Mouse (Mus musculus) effector memory CD4-positive, alpha-beta T cell, adult 5 months (primary cell): ENCODE data around the gene Rnf44. TPM values are rescaled to one million over a fixed set of nuclear protein-coding genes. Genes with fewer than 3 reads are reported as not detected.

Experiments used
- polyA plus RNA-seq: library from polyadenylated mRNA; unstranded; fragments of 100-300 nt; shearing (Covaris generic); gene quantifications from one replicate; pipeline ENCODE4 v1.2.1, GENCODE M21; 2017

Rnf44 gene
- 101 TPM for polyA plus RNA-seq

DNA sequence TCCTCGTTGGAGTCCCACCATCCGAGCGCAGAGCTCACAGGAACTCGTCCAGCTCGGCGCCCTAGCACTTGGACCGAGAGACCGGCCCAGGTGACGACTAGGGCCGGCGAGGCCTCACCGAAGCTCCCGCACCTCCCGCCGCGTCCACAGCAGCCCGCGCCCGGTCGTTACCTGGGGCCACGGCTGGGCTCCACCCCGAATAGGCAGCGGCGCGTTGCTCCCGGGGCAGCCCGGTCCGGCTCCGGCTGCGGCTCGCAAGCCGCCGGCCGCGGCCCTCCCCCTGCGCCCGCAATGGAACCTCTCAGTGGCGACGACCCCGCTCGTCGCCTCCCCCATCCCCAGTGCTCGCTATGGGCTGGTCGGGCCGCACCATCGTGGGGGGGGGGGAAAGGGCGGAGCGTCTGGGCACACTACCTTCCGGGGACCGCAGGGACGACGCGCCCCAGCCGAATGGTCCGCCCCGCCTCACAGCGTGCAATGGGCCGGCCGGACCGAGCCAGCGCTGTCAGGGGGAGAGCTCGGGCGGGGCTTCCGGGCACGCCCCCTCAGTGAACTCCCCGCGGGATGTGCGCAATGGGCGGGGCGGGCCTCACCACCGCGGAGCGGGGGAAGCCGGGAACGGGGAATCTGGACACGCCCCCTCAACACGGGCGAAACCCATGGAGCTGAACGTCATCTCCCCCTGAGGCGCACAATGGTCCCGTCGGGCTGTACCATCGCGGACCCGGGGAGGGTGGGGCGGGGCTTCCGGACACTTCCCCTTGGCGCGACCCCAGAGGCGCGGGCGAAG lies at the start of gene Rnf44:
Rnf44 (minus strand) TSS at position 350 of the 790 bp plus-strand sequence.

DNA sequence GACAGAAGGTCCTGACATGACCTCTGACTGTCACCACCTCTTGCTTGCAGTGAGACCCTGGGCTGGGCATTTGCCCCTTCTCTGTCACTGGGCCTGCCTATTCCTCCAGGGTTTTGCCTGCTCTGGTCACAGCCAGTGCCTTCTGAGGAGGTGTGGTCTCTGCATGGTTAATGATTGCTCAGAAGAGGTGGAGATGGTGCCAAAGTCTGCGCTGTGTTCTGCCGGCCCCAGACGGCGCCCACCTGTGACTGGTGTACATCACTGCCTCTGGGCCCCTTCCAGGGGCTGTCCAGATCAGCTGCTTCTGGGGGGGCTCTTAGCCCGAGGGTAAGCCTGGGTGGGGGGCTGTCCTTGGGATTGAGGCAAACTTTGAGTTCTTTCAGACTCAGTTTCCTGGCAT lies 7.5 kb upstream of the Rnf44 start, which contains the start of gene Cdhr2:
Cdhr2 (plus strand) TSS at position 219 of the 400 bp plus-strand sequence.

Other genes starting within 250 kb of the Rnf44 start
- 22.3 TPM for gene Thoc3, start 225.1 kb downstream of the Rnf44 start, polyA plus RNA-seq
- 40.9 TPM for gene Simc1, start 190.1 kb downstream of the Rnf44 start, polyA plus RNA-seq
- gene 4833439L19Rik, start 128.5 kb downstream of the Rnf44 start, polyA plus RNA-seq: 62.8 TPM
- gene Arl10, start 118.9 kb downstream of the Rnf44 start, polyA plus RNA-seq: 3.0 TPM
- gene Nop16, start 103.8 kb downstream of the Rnf44 start, polyA plus RNA-seq: 18.4 TPM
- 145 TPM for gene Higd2a, start 103.7 kb downstream of the Rnf44 start, polyA plus RNA-seq
- gene Cltb, start 82.6 kb downstream of the Rnf44 start, polyA plus RNA-seq: 69.1 TPM
- gene Faf2, start 72.1 kb downstream of the Rnf44 start, polyA plus RNA-seq: 55.4 TPM
- not detected for gene Cdhr2, start 7.6 kb upstream of the Rnf44 start, polyA plus RNA-seq
- gene Gprin1, start 56.0 kb upstream of the Rnf44 start, polyA plus RNA-seq: not detected
- gene Sncb, start 72.7 kb upstream of the Rnf44 start, polyA plus RNA-seq: not detected
- gene Eif4e1b, start 90.1 kb upstream of the Rnf44 start, polyA plus RNA-seq: not detected
- 3.9 TPM for gene Tspan17, start 95.5 kb upstream of the Rnf44 start, polyA plus RNA-seq